Mouse (Mus musculus) CH12.LX (cell line): ENCODE data around the gene Ap1m2. TPM values are rescaled to one million over a fixed set of nuclear protein-coding genes. Genes with fewer than 3 reads are reported as not detected.

Experiments
- DNase-seq: peaks from one replicate; pipeline ENCODE4 v3.0.0-alpha.2; 2013; ENCODE audit errors: extremely low read depth
- H3K27ac ChIP-seq: 2 replicates; pipeline ENCODE4 v1.5.1; 2012; ENCODE audit warnings: low read depth, mild to moderate bottlenecking, control low read depth, moderate library complexity; ENCODE audit not compliant: insufficient read depth
- H3K27me3 ChIP-seq: replicated peaks from 2 replicates; pipeline ENCODE3; 2012; ENCODE audit warnings: inconsistent platforms
- H3K36me3 ChIP-seq, 2 experiments: replicated peaks in 1 of 2; 2 replicates each; pipeline versions ENCODE3 to v1.6.1; 2012; ENCODE audit warnings: inconsistent platforms in 1 of 2, low read length in 1 of 2, mild to moderate bottlenecking in 1 of 2, mixed read lengths in 1 of 2, moderate library complexity in 1 of 2; ENCODE audit not compliant: control insufficient read depth in 1 of 2, insufficient read depth in 1 of 2
- H3K4me1 ChIP-seq, 2 experiments: 2 replicates each; pipeline ENCODE4 v1.6.1; 2012; ENCODE audit warnings: inconsistent platforms in 1 of 2, moderate library complexity in 1 of 2; ENCODE audit not compliant: insufficient read depth in 2 of 2, control insufficient read depth in 1 of 2
- H3K4me2 ChIP-seq: 2 replicates; pipeline ENCODE4 v1.6.1; 2012; ENCODE audit warnings: low read depth, mild to moderate bottlenecking, control low read depth; ENCODE audit not compliant: poor library complexity, insufficient read depth, severe bottlenecking
- H3K4me3 ChIP-seq, 3 experiments: fragments of 150-350 bp in 1 of 3; sonication (generic) in 1 of 3; replicated peaks in 1 of 3; 2 replicates each; pipeline versions ENCODE3 to v1.5.1; 2011 to 2012; ENCODE audit warnings: low read depth in 2 of 3, low read length in 2 of 3, mild to moderate bottlenecking in 2 of 3, moderate library complexity in 2 of 3, control low read depth in 1 of 3, improper control_type of control experiment in 1 of 3, inconsistent platforms in 1 of 3, mixed read lengths in 1 of 3; ENCODE audit not compliant: poor library complexity in 1 of 3
- H3K79me2 ChIP-seq: replicated peaks from 2 replicates; pipeline ENCODE4 v1.6.1; 2012; ENCODE audit warnings: mild to moderate bottlenecking, moderate library complexity; ENCODE audit not compliant: control insufficient read depth, poor library complexity, insufficient read depth, severe bottlenecking; ENCODE audit errors: extremely low read depth
- H3K9ac ChIP-seq: 2 replicates; pipeline ENCODE4 v1.6.1; 2012; ENCODE audit warnings: low read depth, mild to moderate bottlenecking, control low read depth, moderate library complexity; ENCODE audit not compliant: insufficient read depth
- H3K9me3 ChIP-seq: replicated peaks from 2 replicates; pipeline ENCODE3; 2012; ENCODE audit warnings: low read length, inconsistent platforms, mixed read lengths
- BHLHE40 ChIP-seq: IDR thresholded peaks from 2 replicates; pipeline ENCODE4 v1.6.1; 2011; ENCODE audit warnings: mild to moderate bottlenecking, low read depth, low read length, improper control_type of control experiment
- E2F4 ChIP-seq: IDR thresholded peaks from 2 replicates; pipeline ENCODE4 v1.6.1; 2011; ENCODE audit warnings: low read depth, low read length, improper control_type of control experiment; ENCODE audit not compliant: insufficient replicate concordance
- JUN ChIP-seq: IDR thresholded peaks from 2 replicates; pipeline ENCODE4 v1.6.1; 2011; ENCODE audit warnings: low read depth, mild to moderate bottlenecking, low read length, improper control_type of control experiment, moderate library complexity; ENCODE audit not compliant: insufficient read depth
- JUND ChIP-seq: conservative IDR thresholded peaks from 2 replicates; pipeline ENCODE4 v1.6.1; 2011; ENCODE audit warnings: low read depth, low read length, improper control_type of control experiment
- MAFK ChIP-seq: IDR thresholded peaks from 2 replicates; pipeline ENCODE4 v1.6.1; 2011; ENCODE audit warnings: low read length, improper control_type of control experiment; ENCODE audit not compliant: insufficient replicate concordance
- MAZ ChIP-seq: IDR thresholded peaks from 2 replicates; pipeline ENCODE4 v1.6.1; 2012; ENCODE audit warnings: low read depth, mild to moderate bottlenecking, inconsistent platforms, low read length, improper control_type of control experiment, moderate library complexity
- MXI1 ChIP-seq: IDR thresholded peaks from 2 replicates; pipeline ENCODE4 v1.6.1; 2011; ENCODE audit warnings: mild to moderate bottlenecking, low read depth, low read length, improper control_type of control experiment
- MYC ChIP-seq: IDR thresholded peaks from 2 replicates; pipeline ENCODE4 v1.6.1; 2011; ENCODE audit warnings: low read depth, mild to moderate bottlenecking, improper control_type of control experiment, low read length
- NELFE ChIP-seq: IDR thresholded peaks from 2 replicates; pipeline ENCODE4 v1.6.1; 2011; ENCODE audit warnings: low read depth, low read length, improper control_type of control experiment
- POLR2A ChIP-seq: IDR thresholded peaks from 2 replicates; pipeline ENCODE4 v1.6.1; 2011; ENCODE audit warnings: low read depth, mild to moderate bottlenecking, improper control_type of control experiment, low read length
- POLR2AphosphoS2 ChIP-seq: IDR thresholded peaks from 2 replicates; pipeline ENCODE4 v1.6.1; 2011; ENCODE audit warnings: low read depth, low read length, improper control_type of control experiment
- RAD21 ChIP-seq: IDR thresholded peaks from 2 replicates; pipeline ENCODE4 v1.6.1; 2011; ENCODE audit warnings: low read depth, mild to moderate bottlenecking, low read length, improper control_type of control experiment, moderate library complexity
- SIN3A ChIP-seq: IDR thresholded peaks from 2 replicates; pipeline ENCODE4 v1.6.1; 2012; ENCODE audit warnings: low read length, improper control_type of control experiment, inconsistent platforms
- SMC3 ChIP-seq: IDR thresholded peaks from 2 replicates; pipeline ENCODE4 v1.6.1; 2011; ENCODE audit warnings: low read depth, low read length, improper control_type of control experiment
- TBP ChIP-seq: conservative IDR thresholded peaks from 2 replicates; pipeline ENCODE4 v1.6.1; 2011; ENCODE audit warnings: low read depth, low read length, improper control_type of control experiment
- TCF12 ChIP-seq: IDR thresholded peaks from 2 replicates; pipeline ENCODE4 v1.6.1; 2014; ENCODE audit warnings: low read depth, mild to moderate bottlenecking, inconsistent platforms, low read length, improper control_type of control experiment
- USF1 ChIP-seq: IDR thresholded peaks from 2 replicates; pipeline ENCODE4 v1.6.1; 2014; ENCODE audit warnings: low read depth, mild to moderate bottlenecking, inconsistent platforms, low read length, improper control_type of control experiment
- ZC3H11A ChIP-seq: IDR thresholded peaks from 2 replicates; pipeline ENCODE4 v1.6.1; 2012; ENCODE audit warnings: low read depth, mild to moderate bottlenecking, inconsistent platforms, low read length, improper control_type of control experiment
- ZKSCAN1 ChIP-seq: IDR thresholded peaks from 2 replicates; pipeline ENCODE4 v1.6.1; 2012; ENCODE audit warnings: low read depth, inconsistent platforms, low read length, improper control_type of control experiment, borderline replicate concordance
- ZMIZ1 ChIP-seq: IDR thresholded peaks from 2 replicates; pipeline ENCODE4 v1.6.1; 2012; ENCODE audit warnings: low read depth, mild to moderate bottlenecking, inconsistent platforms, low read length, improper control_type of control experiment
- ZNF384 ChIP-seq: IDR thresholded peaks from 2 replicates; pipeline ENCODE4 v1.6.1; 2012; ENCODE audit warnings: low read depth, low read length, improper control_type of control experiment, inconsistent platforms
- dilution Hi-C: fragments of 300-500 bp; cut with MboI; formaldehyde crosslinking; loops from 2 replicates; pipeline ENCODE4 v1.14.3; 2020; ENCODE audit warnings: low sequenced_read_pairs; ENCODE audit not compliant: extremely low pct_unique_long_range_greater_than_20kb, extremely low pct_ligation_motif_present
- in situ Hi-C: fragments of 300-500 bp; cut with MboI; formaldehyde crosslinking; loops from 3 replicates; pipeline ENCODE4 v1.14.3; 2019; ENCODE audit warnings: low sequenced_read_pairs, low pct_ligation_motif_present, low pct_unique_long_range_greater_than_20kb, mixed read lengths
- polyA plus RNA-seq: library from polyadenylated mRNA; unstranded; fragments of >175 nt; gene quantifications from 2 replicates; pipeline ENCODE4 v1.2.1, GENCODE M21; 2012; ENCODE audit warnings: low read depth; ENCODE audit not compliant: insufficient read length
- total RNA-seq, 2 experiments: library from RNA; depleted of rRNA; stranded (reverse); fragments of 300-350 nt in 1 of 2; fragments of >200 nt in 1 of 2; gene quantifications; 2 replicates each; pipeline ENCODE4 v1.2.3; 2012 to 2014

Gene Ap1m2
- total and polyA plus RNA-seq, 3 experiments: 0.51 to 2.6 (median 0.51) TPM

DNA sequence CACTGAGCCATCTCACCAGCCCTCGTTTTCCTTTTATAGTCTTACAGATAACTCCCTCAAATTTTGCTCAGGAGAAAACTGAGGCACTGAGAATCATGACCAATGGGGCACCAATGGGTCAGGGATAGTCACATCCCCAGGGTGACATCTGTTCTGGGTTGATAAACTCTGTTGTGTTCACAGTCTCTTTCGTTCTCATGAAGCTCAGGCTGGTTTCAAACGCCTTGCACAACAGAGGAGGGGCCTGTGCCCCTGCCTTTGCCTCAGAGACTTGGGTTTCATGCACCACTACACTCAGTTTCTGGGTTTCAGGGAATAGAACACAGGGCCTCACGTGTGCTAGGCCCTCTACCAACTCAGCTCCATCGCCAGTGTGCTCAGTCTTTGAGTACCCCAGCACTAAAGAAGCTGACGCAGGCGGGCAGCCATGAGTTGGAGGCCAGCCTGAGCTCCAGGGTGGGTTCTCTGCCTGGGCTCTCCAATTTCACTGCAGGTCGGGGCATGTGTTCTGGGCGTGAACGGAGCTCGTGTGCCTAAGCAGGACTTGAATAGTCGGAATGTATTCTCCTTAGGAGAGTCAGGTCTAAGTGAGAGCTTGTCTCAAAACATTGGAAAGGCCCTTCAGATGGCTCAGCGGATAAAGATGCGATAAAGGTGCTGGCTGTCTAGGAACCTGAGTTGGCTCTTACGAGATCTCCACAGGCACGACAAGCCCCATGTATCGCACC, 47.7 kb downstream of the Ap1m2 start:
- peaks cover 0 to 27% of the 10 kb centered on the region in 2 experiments; a peak in 3 of 4 replicates for H3K4me1 ChIP-seq
- dilution Hi-C loops (no loop called here), in situ Hi-C loops (no loop called here)
- peak; percentile 51 for DNase-seq
- peaks cover 6% of the 10 kb centered on the region for H3K79me2 ChIP-seq
- H3K27me3 ChIP-seq: no peaks in the 10 kb centered on the region
- peak overlapping the region; percentile 32 for H3K9ac ChIP-seq
- H3K4me2 ChIP-seq: peak overlapping the region; percentile 44
- peak overlapping the region; percentile 30 to 86 (median 36) for H3K4me3 ChIP-seq
- H3K36me3 ChIP-seq: peaks cover 10 to 27% of the 10 kb centered on the region in 2 experiments
- peak overlapping the region; percentile 83 for H3K27ac ChIP-seq
- H3K9me3 ChIP-seq: no peaks in the 10 kb centered on the region
- TF ChIP-seq ZMIZ1 (no peak), JUND (no peak), ZNF384 (no peak), JUN (no peak), E2F4 (no peak), TBP (peak; percentile 67; the same call in 1 of the 2 replicates), BHLHE40 (peak; percentile 81), MYC (0 out of 2 replicates have a peak, but pooled peaks have one; percentile 9), NELFE (no peak), POLR2AphosphoS2 (no peak), USF1 (no peak)

GRCm38 (mm10) chr9:21261831-21262230, 50.3 kb downstream of the Ap1m2 start:
- no peaks in the 10 kb centered on the region for H3K9me3 ChIP-seq
- H3K79me2 ChIP-seq: peaks cover 6% of the 10 kb centered on the region
- H3K4me2 ChIP-seq: no peak overlapping the region
- no peak overlapping the region for H3K4me3 ChIP-seq
- peaks cover 0 to 26% of the 10 kb centered on the region in 2 experiments; a peak in 3 of 4 replicates for H3K4me1 ChIP-seq
- dilution Hi-C loops: no loop called here
- TF ChIP-seq NELFE: no peak
- TF ChIP-seq MXI1: no peak
- no peak for TF ChIP-seq USF1
- no peak for TF ChIP-seq ZKSCAN1
- no peak for TF ChIP-seq SIN3A
- no peak for TF ChIP-seq RAD21
- TF ChIP-seq SMC3: no peak
- no peak for TF ChIP-seq JUN
- TF ChIP-seq POLR2AphosphoS2: no peak
- TF ChIP-seq POLR2A: no peak
- TF ChIP-seq TBP: no peak
- no peak for TF ChIP-seq TCF12
- TF ChIP-seq ZC3H11A: no peak
- TF ChIP-seq MYC: no peak
- TF ChIP-seq MAFK: no peak
- TF ChIP-seq MAZ: no peak
- TF ChIP-seq, all 38 proteins: peak for 0
- in situ Hi-C loops: no loop called here
- no peaks in the 10 kb centered on the region for H3K27me3 ChIP-seq
- no peak for DNase-seq
- H3K36me3 ChIP-seq: peaks cover 0 to 5% of the 10 kb centered on the region in 2 experiments
- H3K9ac ChIP-seq: no peak overlapping the region
- H3K27ac ChIP-seq: no peak overlapping the region
